Mouse (Mus musculus) brain, adult 2 months (tissue): ENCODE results near the gene Wbp4.
"Not testable (repeated sequence)": the region's sequence is repeated elsewhere in the genome, so short reads cannot be mapped to it uniquely, and the experiment has no call there.

Experiments
- DNase-seq: peaks from one replicate; pipeline ENCODE4 v3.0.0; 2011; ENCODE audit warnings: low read depth, low spot score

The Wbp4 gene

GRCm38 (mm10) chr14:79481339-79482151 lies at the start of gene Wbp4:
TSS of gene Wbp4 (minus strand) at chr14:79481520.
- peak; percentile 98 for DNase-seq

- DNase-seq, result no peak
Measured at GRCm38 (mm10) chr14:79530761-79531160, 49.4 kb upstream of the Wbp4 start.

DNA sequence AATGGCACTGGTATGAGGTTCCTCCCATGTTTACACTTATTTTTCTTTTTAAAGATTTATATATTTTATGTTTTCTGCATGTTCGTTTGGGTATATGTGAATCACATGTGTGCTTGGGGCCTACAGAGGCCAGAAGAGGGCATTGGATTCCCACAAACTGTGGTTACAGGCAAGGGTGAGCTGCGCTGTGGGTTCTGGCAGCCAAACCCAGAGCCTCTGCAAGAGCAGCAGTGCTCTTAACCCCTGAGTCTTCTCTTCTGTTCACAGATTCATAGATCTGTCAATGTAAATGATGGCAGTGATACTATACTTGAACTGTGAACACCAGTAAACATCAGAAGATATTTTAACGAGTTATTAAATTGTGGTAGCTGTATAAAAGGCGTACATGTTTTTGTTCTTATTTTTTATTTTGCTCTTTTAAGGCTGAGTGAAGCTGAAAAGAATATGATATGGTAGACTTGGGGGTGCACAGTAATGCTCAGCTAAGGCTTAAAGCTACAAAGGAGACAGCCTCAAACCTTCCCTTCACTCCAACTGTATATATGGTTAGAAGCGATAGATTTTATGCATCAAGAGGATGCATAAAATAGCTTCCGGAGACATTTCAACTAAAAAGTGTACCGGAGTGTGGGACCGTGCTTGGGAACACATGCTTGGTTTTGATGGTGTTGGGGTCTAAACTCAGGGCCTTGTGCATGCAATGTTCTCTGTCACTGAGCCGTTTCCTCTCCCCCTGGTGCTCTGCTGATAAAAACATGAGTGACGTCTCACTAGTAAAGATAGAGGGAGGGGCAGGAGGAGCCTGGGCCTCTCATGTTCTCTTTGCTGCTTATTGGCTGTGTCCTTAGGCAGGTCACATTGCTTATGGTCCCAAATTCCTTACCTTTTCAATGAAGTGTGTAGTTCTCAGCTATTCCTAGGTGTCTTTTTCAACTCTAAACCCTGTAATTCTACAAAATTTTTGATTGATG lies 48.5 kb upstream of the Wbp4 start:
- no peak for DNase-seq

- no peak for DNase-seq
Measured at GRCm38 (mm10) chr14:79527704-79528103, 46.4 kb upstream of the Wbp4 start.

DNA sequence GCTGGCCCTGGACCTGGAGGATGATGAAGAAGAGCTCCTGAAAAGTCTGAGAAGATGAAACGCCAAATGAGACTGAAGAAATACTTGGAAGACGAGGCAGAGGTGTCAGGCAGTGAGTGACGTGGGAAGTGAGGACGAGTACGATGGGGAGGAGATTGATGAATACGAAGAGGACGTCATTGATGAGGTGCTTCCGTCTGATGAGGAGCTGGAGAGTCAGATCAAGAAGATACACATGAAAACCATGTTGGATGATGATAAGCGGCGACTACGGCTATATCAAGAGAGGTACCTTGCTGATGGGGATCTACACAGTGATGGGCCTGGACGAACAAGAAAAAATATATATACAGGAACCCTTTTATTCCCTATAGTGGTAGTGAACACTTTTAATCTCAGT lies 44.8 kb upstream of the Wbp4 start:
- DNase-seq, result not testable (repeated sequence)

GRCm38 (mm10) chr14:79522387-79522786 lies 41.1 kb upstream of the Wbp4 start:
- no peak for DNase-seq

DNA sequence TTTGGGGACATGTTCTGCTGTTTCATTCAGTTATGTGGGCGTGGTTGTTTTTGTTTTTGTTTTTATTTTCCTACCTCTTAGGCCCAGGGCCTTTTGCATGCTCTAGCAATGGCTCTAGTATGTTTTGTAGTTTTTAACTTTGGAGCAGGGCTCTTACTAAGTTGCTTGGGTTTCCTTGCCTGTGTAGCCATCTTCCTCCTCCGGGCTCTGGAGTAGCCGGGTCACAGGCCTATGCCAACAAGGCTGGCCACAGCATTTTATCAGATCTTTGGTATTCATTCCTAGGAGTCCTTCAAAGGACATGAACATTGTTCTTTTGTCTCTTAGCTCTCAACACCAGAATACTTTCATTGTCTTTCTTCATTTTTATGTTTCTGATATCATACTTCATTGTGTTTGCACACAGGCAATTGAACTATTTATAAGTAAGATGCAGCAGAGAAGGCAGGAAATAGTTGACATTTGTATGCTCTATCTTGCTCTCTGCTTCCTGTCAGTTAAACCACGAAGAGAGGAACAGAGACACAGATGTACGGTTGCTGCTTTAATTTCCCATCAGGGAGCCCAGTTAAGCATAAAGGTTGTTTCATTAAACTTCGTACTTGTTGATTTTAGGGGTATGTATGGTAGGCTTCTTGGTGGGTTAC lies 40.3 kb upstream of the Wbp4 start:
- DNase-seq, result no peak

DNA sequence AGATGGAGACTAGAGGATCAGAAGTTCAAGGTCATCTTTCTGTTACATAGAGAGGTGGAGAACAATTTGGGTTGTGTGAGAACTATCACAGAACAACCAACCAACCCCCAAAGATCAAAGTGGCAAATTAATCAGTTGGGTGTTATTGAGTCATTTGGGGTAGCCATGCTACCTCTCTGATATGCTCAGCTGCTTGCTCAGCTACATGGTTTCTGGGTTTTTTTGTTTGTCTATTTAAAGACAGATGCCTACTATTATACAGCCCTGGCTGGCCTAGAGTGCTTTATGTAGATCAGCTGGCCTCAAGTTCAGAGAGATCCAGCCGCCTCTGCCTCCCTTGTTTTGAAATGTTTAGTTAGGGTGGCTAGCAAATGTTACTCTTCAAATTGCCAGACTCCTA lies 39.7 kb upstream of the Wbp4 start:
- DNase-seq, result no peak

DNA sequence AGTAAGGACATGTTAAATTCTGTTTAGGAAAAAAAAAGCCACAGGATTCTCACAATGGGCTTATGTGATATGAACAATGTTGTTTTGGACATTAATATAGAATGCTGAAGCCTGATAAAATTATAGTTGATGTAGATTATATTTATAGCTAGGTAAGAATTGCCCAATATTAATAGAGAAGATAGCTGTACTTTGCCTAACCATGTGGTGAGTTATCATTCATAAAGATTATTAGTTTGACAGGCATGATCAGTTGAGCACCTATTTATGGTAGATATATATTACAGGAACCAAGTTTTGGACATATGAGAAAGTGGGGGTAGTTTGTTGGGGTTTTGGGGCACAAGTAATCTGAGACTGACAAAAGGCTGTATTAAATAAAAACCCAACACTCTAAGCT lies 39.3 kb upstream of the Wbp4 start:
- DNase-seq, result no peak

DNA sequence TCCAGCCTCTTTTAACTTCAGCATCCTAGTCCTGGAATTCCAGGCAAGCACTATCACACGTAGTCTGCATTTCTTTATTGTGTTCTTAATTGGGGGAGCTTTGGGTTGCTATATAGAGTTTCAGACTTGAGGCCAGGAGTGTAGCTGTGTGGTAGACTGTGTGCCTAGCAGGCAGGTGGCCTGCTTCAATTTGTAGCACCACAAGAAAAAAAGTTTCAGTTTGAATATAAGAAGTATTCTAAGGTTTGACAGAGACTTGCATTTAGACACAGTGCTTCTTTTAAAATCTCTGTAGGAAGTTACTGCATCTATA lies 38.3 kb upstream of the Wbp4 start:
- DNase-seq, result no peak

GRCm38 (mm10) chr14:79518761-79519662 lies 37.7 kb upstream of the Wbp4 start:
- DNase-seq, result no peak

GRCm38 (mm10) chr14:79518123-79518522 lies 36.8 kb upstream of the Wbp4 start:
- DNase-seq, result no peak

GRCm38 (mm10) chr14:79517185-79517740 lies 35.9 kb upstream of the Wbp4 start:
- DNase-seq, result no peak

- DNase-seq, result no peak
Measured at GRCm38 (mm10) chr14:79516751-79517150, 35.4 kb upstream of the Wbp4 start.

DNA sequence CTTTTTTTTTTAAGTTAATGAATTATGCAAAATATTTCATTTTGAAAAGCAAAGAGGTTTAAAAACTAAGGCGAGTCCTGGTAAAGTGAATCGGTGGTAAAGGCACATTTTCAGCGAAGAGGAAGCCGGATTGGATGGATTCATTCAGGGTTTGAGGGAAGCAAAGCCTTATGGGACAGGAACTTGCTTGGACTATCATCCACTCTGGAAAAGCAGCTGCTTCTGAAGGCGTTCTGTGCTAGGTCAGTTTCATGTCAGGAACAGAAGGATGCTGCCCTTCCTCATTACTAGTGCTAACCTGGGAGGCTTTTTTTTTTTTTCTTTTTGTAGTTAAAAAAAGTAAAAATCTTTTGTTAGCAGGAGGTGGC lies 34.9 kb upstream of the Wbp4 start:
- peak; percentile 11 for DNase-seq

DNA sequence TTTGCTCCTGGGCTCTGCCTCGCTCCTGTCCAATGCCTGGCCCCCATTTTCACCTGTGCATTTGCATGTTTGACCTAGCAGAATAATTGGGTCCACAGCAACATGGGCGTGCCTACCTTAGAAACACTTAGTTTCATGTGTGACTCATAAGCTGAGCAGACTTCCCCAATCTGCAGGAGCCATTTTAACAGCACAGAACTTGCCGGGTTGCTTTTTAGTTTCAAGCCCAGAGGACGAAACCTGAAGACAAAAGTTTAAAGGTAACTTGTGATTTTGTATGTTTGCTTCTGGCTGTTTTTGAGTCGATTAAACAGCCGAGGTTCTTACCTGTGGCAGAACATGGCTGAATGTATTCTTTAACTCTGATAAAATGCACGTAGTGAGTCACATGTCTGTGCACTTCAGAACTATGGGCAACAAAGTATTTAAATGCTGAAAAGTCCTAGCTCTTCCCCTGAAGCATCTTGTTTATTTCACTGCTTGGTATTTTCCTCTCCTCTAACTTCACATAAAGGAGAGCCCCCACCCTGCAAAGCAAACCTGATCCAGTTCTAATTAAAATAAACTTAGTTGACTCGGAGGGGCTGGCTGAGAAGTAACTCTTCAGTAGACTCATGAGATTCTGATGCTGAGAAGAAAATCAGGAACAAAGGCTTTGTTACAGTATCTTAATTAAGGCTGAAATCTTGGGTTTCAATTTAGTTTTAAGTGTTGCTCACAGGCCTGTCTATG lies 34.4 kb upstream of the Wbp4 start:
- DNase-seq, result peak; percentile 10

GRCm38 (mm10) chr14:79515100-79515499 lies 33.8 kb upstream of the Wbp4 start:
- no peak for DNase-seq

GRCm38 (mm10) chr14:79513951-79514350 lies 32.6 kb upstream of the Wbp4 start:
- DNase-seq, result no peak

DNA sequence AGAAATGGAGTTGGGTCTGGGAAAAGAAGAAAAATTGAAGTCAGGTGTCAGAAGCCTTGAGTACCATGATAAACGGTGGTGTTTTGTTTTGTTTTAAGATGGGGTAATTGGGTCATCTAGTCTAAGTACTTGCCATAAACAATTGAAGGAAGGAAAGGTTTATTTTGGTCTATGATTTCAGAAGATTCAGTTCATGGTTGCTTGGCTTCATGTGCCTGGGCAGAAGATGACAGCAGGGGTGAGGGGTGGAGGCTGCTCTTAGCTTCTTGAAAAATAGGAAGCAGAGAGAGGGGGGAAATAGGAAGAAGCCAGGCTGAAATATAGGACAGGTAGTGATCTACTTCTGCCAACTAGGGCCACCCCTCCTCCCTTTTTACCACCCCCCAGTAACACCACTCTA lies 30.2 kb upstream of the Wbp4 start:
- no peak for DNase-seq

DNA sequence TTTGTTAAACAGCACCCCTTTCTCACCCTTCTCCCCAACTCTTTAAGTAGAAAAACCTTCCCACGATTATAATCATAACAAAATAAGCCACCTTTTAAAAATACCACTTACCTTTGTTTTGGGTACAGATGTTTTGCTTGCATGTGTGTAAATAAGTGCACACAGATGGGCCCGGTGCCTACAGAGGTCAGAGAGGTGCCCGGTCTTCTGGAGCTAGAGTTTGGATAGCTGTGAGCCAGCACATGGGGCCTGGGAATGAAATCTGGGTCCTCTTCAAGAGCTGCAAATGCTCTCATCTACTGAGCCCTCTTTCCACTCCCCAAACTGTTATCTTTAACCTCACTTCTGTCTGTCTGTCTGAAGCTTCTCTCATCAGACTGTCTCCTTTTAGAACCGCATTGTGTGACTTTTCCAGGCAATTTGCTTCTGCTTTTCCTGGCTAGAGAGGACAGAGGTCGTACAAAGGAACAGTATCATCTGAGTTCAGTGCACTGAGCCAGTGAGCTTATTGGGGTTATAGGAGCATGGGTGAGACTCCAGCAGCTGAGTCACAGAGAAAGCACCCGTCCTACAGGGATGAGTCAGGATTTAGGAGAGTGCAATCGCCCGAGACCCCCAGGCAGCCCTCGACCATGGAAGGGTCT lies 27.5 kb upstream of the Wbp4 start:
- no peak for DNase-seq
